Mouse (Mus musculus): Measurements from ENCODE around the gene Trpc2.

DNA sequence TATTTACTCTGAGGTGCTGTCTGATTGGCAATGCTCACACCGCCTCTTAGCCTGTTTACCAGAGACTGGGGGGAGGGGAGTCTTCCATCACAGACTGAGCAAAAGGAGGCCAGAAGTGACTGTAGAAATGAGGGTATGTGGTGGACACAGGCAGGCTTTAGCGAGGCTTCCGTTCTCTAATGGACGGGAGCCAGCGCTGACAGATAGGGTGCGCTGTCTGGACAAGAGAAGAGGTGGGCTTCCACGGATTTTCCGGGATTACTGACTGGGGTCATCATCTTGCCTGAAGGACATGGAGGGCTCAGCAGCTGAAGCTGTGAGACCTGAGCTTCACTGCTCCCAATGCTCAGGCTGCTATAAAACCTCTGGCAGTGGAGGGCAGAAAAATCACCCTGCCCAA is 19.3 kb downstream of the Trpc2 start:
- TF ChIP-seq MXI1 (IDR thresholded peaks at IDR 0.05; ENCODE audit: low read depth, low read length) (no peak), TAL1 (IDR thresholded peaks at IDR 0.05; ENCODE audit: low read length) (no peak), CTCF (IDR thresholded peaks at IDR 0.05 in 2 of 3, conservative IDR thresholded peaks at IDR 0.05 in 1 of 3; ENCODE audit: control insufficient read depth in 1 of 3, insufficient read depth in 1 of 3, low read depth in 2 of 3, low read length in 3 of 3, poor library complexity in 1 of 3, severe bottlenecking in 1 of 3) (no peak), SIN3A (IDR thresholded peaks at IDR 0.05; ENCODE audit: low read length) (no peak), POLR2A (IDR thresholded peaks at IDR 0.05; ENCODE audit: control insufficient read depth in 1 of 2, insufficient read depth in 1 of 2, low read depth in 1 of 2, low read length in 2 of 2, poor library complexity in 1 of 2) (no peak), USF2 (IDR thresholded peaks at IDR 0.05; ENCODE audit: borderline replicate concordance in 1 of 2, insufficient read depth in 1 of 2, low read depth in 1 of 2, low read length in 2 of 2) (no peak), EP300 (IDR thresholded peaks at IDR 0.05; ENCODE audit: low read depth in 1 of 2, low read length in 2 of 2) (no peak), ETS1 (IDR thresholded peaks at IDR 0.05; ENCODE audit: low read depth, low read length) (no peak), HCFC1 (IDR thresholded peaks at IDR 0.05; ENCODE audit: low read depth, low read length) (no peak), MAZ (IDR thresholded peaks at IDR 0.05; ENCODE audit: low read depth, low read length) (no peak), SMC3 (IDR thresholded peaks at IDR 0.05; ENCODE audit: low read depth, low read length) (no peak)
